Mouse (Mus musculus): ENCODE results near the gene B4galnt1.

DNA sequence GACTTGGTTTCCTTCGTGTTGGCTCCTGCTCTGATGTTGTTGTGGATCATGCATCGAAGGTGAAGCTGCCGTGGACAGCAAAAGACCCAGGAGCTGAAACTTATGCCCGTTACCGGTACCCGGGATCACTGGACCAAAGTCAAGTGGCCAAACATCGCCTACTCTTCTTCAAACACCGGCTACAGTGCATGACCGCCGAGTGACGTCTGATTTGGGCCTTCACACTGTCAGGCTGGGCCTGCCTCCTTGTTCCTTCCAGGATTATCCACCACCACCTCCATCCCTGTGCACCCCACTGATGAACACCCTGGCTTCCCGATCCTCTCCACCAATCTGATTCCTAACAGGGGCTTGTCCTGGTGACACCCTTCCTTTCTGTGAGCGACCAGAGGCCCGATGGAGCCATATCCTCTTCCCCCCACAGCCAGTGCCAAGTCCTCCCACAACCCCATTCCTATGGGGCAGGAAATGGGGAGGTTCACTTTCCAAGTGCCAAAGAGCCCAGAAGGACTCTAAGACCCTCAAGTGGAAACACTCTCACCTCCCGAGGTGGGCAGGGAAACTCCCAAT, 6.7 kb downstream of the B4galnt1 start:
- TF ChIP-seq CTCF (IDR thresholded peaks at IDR 0.05) (no peak), EP300 (IDR thresholded peaks at IDR 0.05; ENCODE audit: insufficient read depth, low read depth, low read length) (no peak)
